Mouse (Mus musculus): Measurements from ENCODE around the gene Pacrg. TPM values are rescaled to one million over a fixed set of nuclear protein-coding genes. Genes with fewer than 3 reads are reported as not detected.

Pacrg gene
- total and polyA plus RNA-seq, 3 experiments = not detected

DNA sequence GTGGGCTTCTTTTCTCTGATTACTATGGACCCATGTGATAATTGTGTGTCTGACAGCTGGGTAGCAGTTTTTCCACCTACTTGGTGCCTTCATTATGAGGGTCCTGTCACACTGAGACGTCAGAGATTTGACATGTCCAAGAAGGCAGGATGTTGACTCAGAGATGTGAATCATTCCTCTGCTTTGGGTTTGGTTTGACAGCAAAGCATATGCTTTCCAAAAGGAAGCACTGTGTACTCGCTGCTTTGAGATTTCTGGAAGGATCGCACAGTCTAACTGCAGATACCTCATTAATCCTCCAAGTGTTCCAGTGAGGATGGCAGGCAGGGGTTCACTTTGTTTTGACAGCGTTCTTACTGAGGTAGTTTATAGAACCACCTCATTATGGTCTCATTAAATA is 178.8 kb downstream of the Pacrg start:
- Histone ChIP-seq H3K27me3 (replicated peaks) (no peaks in the 10 kb centered on the region), H3K9ac (ENCODE audit: insufficient read depth, low read depth) (no peak overlapping the region), H3K9me3 (replicated peaks; ENCODE audit: low read length) (no peaks in the 10 kb centered on the region), H3K4me3 (replicated peaks in 1 of 3; ENCODE audit: low read depth in 2 of 3, low read length in 2 of 3, poor library complexity in 1 of 3) (no peak overlapping the region), H3K4me2 (ENCODE audit: insufficient read depth, low read depth, poor library complexity, severe bottlenecking) (no peak overlapping the region), H3K4me1 (ENCODE audit: control insufficient read depth in 1 of 2, insufficient read depth in 2 of 2) (no peaks in the 10 kb centered on the region), H3K79me2 (replicated peaks; ENCODE audit: control insufficient read depth, extremely low read depth, insufficient read depth, poor library complexity, severe bottlenecking) (no peaks in the 10 kb centered on the region), H3K27ac (ENCODE audit: insufficient read depth, low read depth) (no peak overlapping the region), H3K36me3 (replicated peaks in 1 of 2; ENCODE audit: control insufficient read depth in 1 of 2, insufficient read depth in 1 of 2, low read length in 1 of 2) (no peaks in the 10 kb centered on the region)
- no peak for DNase-seq (ENCODE audit: extremely low read depth)
- in situ Hi-C loops (cut with MboI; ENCODE audit: low pct_ligation_motif_present, low pct_unique_long_range_greater_than_20kb, low sequenced_read_pairs) = no loop called here
- TF ChIP-seq NRF1 (IDR thresholded peaks at IDR 0.05; ENCODE audit: low read depth, low read length) (no peak), KAT2A (IDR thresholded peaks at IDR 0.05; ENCODE audit: insufficient replicate concordance, low read length) (no peak), USF1 (IDR thresholded peaks at IDR 0.05; ENCODE audit: low read depth, low read length) (no peak), ZKSCAN1 (IDR thresholded peaks at IDR 0.05; ENCODE audit: borderline replicate concordance, low read depth, low read length) (no peak), NELFE (IDR thresholded peaks at IDR 0.05; ENCODE audit: low read depth, low read length) (no peak), CHD1 (IDR thresholded peaks at IDR 0.05; ENCODE audit: low read depth, low read length) (no peak), MEF2A (IDR thresholded peaks at IDR 0.05; ENCODE audit: borderline replicate concordance, low read depth, low read length) (no peak), RAD21 (IDR thresholded peaks at IDR 0.05; ENCODE audit: low read depth, low read length) (no peak), E2F4 (IDR thresholded peaks at IDR 0.05; ENCODE audit: insufficient replicate concordance, low read depth, low read length) (no peak), JUN (IDR thresholded peaks at IDR 0.05; ENCODE audit: insufficient read depth, low read depth, low read length) (no peak), SMC3 (IDR thresholded peaks at IDR 0.05; ENCODE audit: low read depth, low read length) (no peak), CTCF (conservative IDR thresholded peaks at IDR 0.05 in 1 of 2, IDR thresholded peaks at IDR 0.05 in 1 of 2; ENCODE audit: low read depth in 2 of 2, low read length in 2 of 2) (no peak), TCF12 (IDR thresholded peaks at IDR 0.05; ENCODE audit: low read depth, low read length) (no peak), TBP (conservative IDR thresholded peaks at IDR 0.05; ENCODE audit: low read depth, low read length) (no peak), ELF1 (IDR thresholded peaks at IDR 0.05; ENCODE audit: low read depth, low read length) (no peak), MAFK (IDR thresholded peaks at IDR 0.05; ENCODE audit: insufficient replicate concordance, low read length) (no peak)
- dilution Hi-C loops (cut with MboI; ENCODE audit: extremely low pct_ligation_motif_present, extremely low pct_unique_long_range_greater_than_20kb, low sequenced_read_pairs) = no loop called here

DNA sequence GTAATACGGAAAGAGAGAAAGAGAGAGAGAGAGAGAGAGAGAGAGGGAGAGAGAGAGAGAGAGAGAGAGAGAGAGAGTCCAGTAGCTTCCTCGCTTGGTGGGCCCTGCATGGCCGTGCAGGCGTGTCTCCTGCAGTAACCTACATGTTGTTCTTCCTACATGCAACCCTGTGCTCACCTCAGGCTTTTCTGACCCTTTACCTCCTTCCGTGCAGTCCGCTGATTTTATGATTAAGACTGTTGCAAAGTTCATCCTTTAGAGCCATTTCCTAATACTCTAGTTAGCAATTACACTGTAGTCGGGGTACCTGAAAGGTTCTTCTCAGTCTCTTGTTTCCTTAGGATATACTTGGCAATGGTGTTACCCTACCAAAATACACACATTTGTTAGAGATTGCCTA is 196.5 kb downstream of the Pacrg start:
- DNase-seq (ENCODE audit: extremely low read depth) = no peak
- in situ Hi-C loops (cut with MboI; ENCODE audit: low pct_ligation_motif_present, low pct_unique_long_range_greater_than_20kb, low sequenced_read_pairs) (no loop called here), dilution Hi-C loops (cut with MboI; ENCODE audit: extremely low pct_ligation_motif_present, extremely low pct_unique_long_range_greater_than_20kb, low sequenced_read_pairs) (no loop called here)
- Histone ChIP-seq H3K9me3 (replicated peaks; ENCODE audit: low read length) (no peaks in the 10 kb centered on the region), H3K4me2 (ENCODE audit: insufficient read depth, low read depth, poor library complexity, severe bottlenecking) (no peak overlapping the region), H3K9ac (ENCODE audit: insufficient read depth, low read depth) (no peak overlapping the region), H3K36me3 (replicated peaks in 1 of 2; ENCODE audit: control insufficient read depth in 1 of 2, insufficient read depth in 1 of 2, low read length in 1 of 2) (no peaks in the 10 kb centered on the region), H3K79me2 (replicated peaks; ENCODE audit: control insufficient read depth, extremely low read depth, insufficient read depth, poor library complexity, severe bottlenecking) (no peaks in the 10 kb centered on the region), H3K27ac (ENCODE audit: insufficient read depth, low read depth) (no peak overlapping the region), H3K4me1 (ENCODE audit: control insufficient read depth in 1 of 2, insufficient read depth in 2 of 2) (no peaks in the 10 kb centered on the region), H3K27me3 (replicated peaks) (no peaks in the 10 kb centered on the region), H3K4me3 (replicated peaks in 1 of 3; ENCODE audit: low read depth in 2 of 3, low read length in 2 of 3, poor library complexity in 1 of 3) (no peak overlapping the region)
- TF ChIP-seq ZMIZ1 (IDR thresholded peaks at IDR 0.05; ENCODE audit: low read depth, low read length) (no peak), PAX5 (IDR thresholded peaks at IDR 0.05; ENCODE audit: low read length) (no peak)
